Mouse (Mus musculus) heart, adult 2 months (tissue): ENCODE measurements at regions not wholly inside any gene's neighbourhood (a gene's known extent, or its start where the extent isn't known, plus 50 kb on each side); places are given as distances from the start of the nearest gene placed in this dataset.

Source experiments
- CTCF ChIP-seq: fragments of 200-600 bp; IDR thresholded peaks from 2 replicates; pipeline ENCODE4 v1.8.1; 2022; ENCODE audit warnings: antibody characterized with exemption, mild to moderate bottlenecking, moderate library complexity
- EP300 ChIP-seq: fragments of 200-500 bp; IDR thresholded peaks from 2 replicates; pipeline ENCODE4 v1.6.1; 2011; ENCODE audit warnings: low read depth, low read length, control low read depth; ENCODE audit not compliant: insufficient read depth
- POLR2A ChIP-seq: fragments of 200-500 bp; IDR thresholded peaks from 2 replicates; pipeline ENCODE4 v1.6.1; 2011; ENCODE audit warnings: mild to moderate bottlenecking, low read depth, low read length, control low read depth; ENCODE audit not compliant: insufficient read depth

GRCm38 (mm10) chr2:128457591-128458209, 133.3 kb upstream of the Spdye4c start:
- TF ChIP-seq POLR2A (no peak), CTCF (no peak), EP300 (no peak)
